ENCODE assay signal across 9 mouse cellular contexts in genomic region chr1:165775518-165776294, GRCm38 (mm10). TPM values are rescaled to one million over a fixed set of nuclear protein-coding genes. Genes with fewer than 3 reads are reported as not detected.
A peak's percentile ranks its signal among the peaks of the same experiment; 100 is the strongest.
DNase-seq lines count a peak whose midpoint lies in the region; ATAC-seq lines count a peak whose summit lies in the region.
"Had no signal": no experiment of that assay in that cellular context is flagged by ENCODE, and none has a peak within 500 bp of the region (broad histone marks: within the 10 kb centered on the region; RNA-seq: fewer than 3 reads in every experiment).

No protein-coding gene starts in this region.

- H3K4me2 ChIP-seq in heart, embryonic 14.5 days (ENCODE audit: low read length): 0 out of 2 replicates have a peak overlapping the region, but pooled peaks have one; percentile 35

- no peaks in the 10 kb centered on the region for H3K27me3 ChIP-seq in heart, embryonic 14.5 days (ENCODE audit: control insufficient read depth, insufficient read depth, low read length)

- no peaks in the 10 kb centered on the region for H3K9me3 ChIP-seq in heart, embryonic 14.5 days (ENCODE audit: control insufficient read depth, low read length)

- H3K4me3 ChIP-seq in heart, embryonic 14.5 days (ENCODE audit: control insufficient read depth in 1 of 2, insufficient read depth in 1 of 2, low read depth in 1 of 2, low read length in 2 of 2): no peak overlapping the region

- H3K9ac ChIP-seq in heart, embryonic 14.5 days (ENCODE audit: low read length): no peak overlapping the region

- peaks cover 23% of the 10 kb centered on the region for H3K36me3 ChIP-seq in heart, embryonic 14.5 days (ENCODE audit: control insufficient read depth, insufficient read depth, low read length)

- WGBS in heart, embryonic 14.5 days: 48% methylated on average over 19 of the region's 19 CpGs

- peak; percentile 37 to 75 for DNase-seq in heart, adult 18-20 months
- no peak for DNase-seq in heart, postnatal 25 days (ENCODE audit: low spot score)
- DNase-seq in ES-CJ7 (ENCODE audit: low read depth, low spot score): peak; percentile 79
- peak; percentile 71 to 76 for DNase-seq in cerebellum, postnatal 14 days
- DNase-seq in layer of hippocampus, postnatal 36 days: peak; percentile 21 to 26
- peak; percentile 53 to 54 for DNase-seq in thymus, postnatal 36 days

- intact Hi-C loops in heart, postnatal 25 days (cut with DNase I): loop anchor here (1.0 to 10.0 kb wide), 3 partner anchors 115 to 589 kb away; no protein-coding TSS in a partner anchor

- peaks cover 9 to 11% of the 10 kb centered on the region in 2 experiments for H3K4me1 ChIP-seq in heart, embryonic 14.5 days (ENCODE audit: control insufficient read depth in 2 of 2, insufficient read depth in 2 of 2, low read length in 2 of 2)

- no peak for ATAC-seq in heart, embryonic 14.5 days (ENCODE audit: insufficient number of reproducible peaks, insufficient read depth, low FRiP score, low read depth)
- peak; percentile 34; the same call in 1 of the 2 replicates for ATAC-seq in megakaryocyte-erythroid progenitor cell, adult 5-6 weeks (replicated peaks; ENCODE audit: low FRiP score, low TSS enrichment, poor library complexity, severe bottlenecking)

- no peak overlapping the region for H3K27ac ChIP-seq in heart, embryonic 14.5 days (replicated peaks in 1 of 2; ENCODE audit: control insufficient read depth in 1 of 2, insufficient read depth in 1 of 2, low read depth in 2 of 2, low read length in 2 of 2)

RNA-seq across cellular contexts. Expression of gene Creg1, which starts 12.2 kb away (rescaled TPM):
- 10 to 100 TPM; 88.6 to 92.2 TPM for total RNA-seq in heart, adult 18-20 months (2021)
- total RNA-seq in heart, postnatal 25 days (2021): 10 to 100 TPM; 64.4 to 68.6 TPM
- polyA plus RNA-seq in heart, embryonic 14.5 days (2014; fragmentation: Nextera tagmentation; extraction: Ambion mirVana): 93.5 and 95.7 TPM in 2 replicates
- 10 to 100 TPM; 21.3 to 35.2 TPM for total RNA-seq in layer of hippocampus, postnatal 36 days (2021)
- total RNA-seq in megakaryocyte-erythroid progenitor cell, adult 5-6 weeks (2014; fragmentation: Nextera tagmentation): 189 and 232 TPM in 2 replicates
- total RNA-seq in megakaryocyte-erythroid progenitor cell, adult 5-6 weeks (2017): 159 and 165 TPM in 2 replicates

RNA-seq across cellular contexts. Expression of gene Cd247, which starts 12.8 kb away (rescaled TPM):
- total RNA-seq in heart, adult 18-20 months (2021): 1 to 10 TPM in 1 of 2 experiments, under 1 TPM in 1; 0.37 to 2.1 TPM
- total RNA-seq in heart, postnatal 25 days (2021): under 1 TPM; 0.39 to 0.60 TPM
- 0.35 and 0.59 TPM in 2 replicates for polyA plus RNA-seq in heart, embryonic 14.5 days (2014; fragmentation: Nextera tagmentation; extraction: Ambion mirVana)
- not detected for total RNA-seq in layer of hippocampus, postnatal 36 days (2021)
- 6.2 and 8.1 TPM in 2 replicates for total RNA-seq in megakaryocyte-erythroid progenitor cell, adult 5-6 weeks (2014; fragmentation: Nextera tagmentation)
- total RNA-seq in megakaryocyte-erythroid progenitor cell, adult 5-6 weeks (2017): 7.5 TPM in 1 of 2 replicates, not detected in the other
- total RNA-seq: left cerebral cortex, postnatal 10 days had no signal
